Mouse (Mus musculus) embryonic fibroblast, embryonic 13.5 days (primary cell): Measurements from ENCODE around the gene Dgki.

Experiments
- CTCF ChIP-seq: IDR thresholded peaks from 2 replicates; pipeline ENCODE4 v1.5.1; 2011; ENCODE audit warnings: mild to moderate bottlenecking, control low read depth, low read length, moderate library complexity, borderline replicate concordance; ENCODE audit not compliant: insufficient read depth
- POLR2A ChIP-seq: IDR thresholded peaks from 2 replicates; pipeline ENCODE4 v1.6.1; 2011; ENCODE audit warnings: low read depth, mild to moderate bottlenecking, control low read depth, low read length, moderate library complexity

- TF ChIP-seq CTCF (no peak), POLR2A (no peak)
Observed at GRCm38 (mm10) chr6:37142991-37143866, 156.8 kb downstream of the Dgki start.
